Mouse (Mus musculus) brown adipose tissue, adult 24 weeks (tissue): Measurements from ENCODE around the gene Xrcc6. TPM values are rescaled to one million over a fixed set of nuclear protein-coding genes. Genes with fewer than 3 reads are reported as not detected.

Source experiments
- H3K27ac ChIP-seq: fragments of 200-500 bp; replicated peaks from 2 replicates; pipeline ENCODE4 v1.5.1; 2012; ENCODE audit warnings: low read depth, mild to moderate bottlenecking, low read length
- H3K4me1 ChIP-seq: fragments of 200-500 bp; 2 replicates; pipeline ENCODE4 v1.6.1; 2012; ENCODE audit warnings: low read length, mixed read lengths; ENCODE audit not compliant: control insufficient read depth, insufficient read depth, insufficient read length
- H3K4me3 ChIP-seq: fragments of 200-500 bp; 2 replicates; pipeline ENCODE4 v1.5.1; 2012; ENCODE audit warnings: low read depth, mild to moderate bottlenecking, low read length, moderate library complexity; ENCODE audit not compliant: insufficient read depth
- polyA plus RNA-seq: library from polyadenylated mRNA; stranded (reverse); fragments of >200 nt; gene quantifications from 2 replicates; pipeline ENCODE4 v1.2.4, GENCODE M21; 2012; ENCODE audit not compliant: missing spikeins, insufficient read depth, insufficient read length

The Xrcc6 gene
- polyA plus RNA-seq, 1 experiment, result 145 TPM

DNA sequence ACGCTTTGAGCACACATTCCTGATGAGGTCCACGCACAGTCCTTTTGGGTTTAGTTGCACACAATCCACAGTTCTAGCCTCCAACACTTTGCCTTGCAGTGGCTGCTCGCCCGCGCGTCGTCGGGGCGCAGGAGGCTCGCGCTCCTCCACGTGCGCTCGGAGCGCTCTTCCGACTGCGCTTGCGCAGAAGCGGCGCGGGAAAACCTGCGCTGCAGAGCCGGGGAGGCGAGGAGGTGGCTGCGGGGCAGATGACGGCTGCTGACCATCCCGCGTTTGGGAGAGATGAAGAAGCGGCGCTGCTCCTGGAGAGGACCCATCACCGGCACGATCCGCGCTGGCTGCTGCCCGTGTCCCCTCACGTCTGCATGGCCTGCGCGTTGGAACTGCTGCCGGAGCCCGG lies 82.3 kb downstream of the Xrcc6 start, which contains the start of gene Mei1:
Gene Mei1 (plus strand): TSS at position 99 of the 400 bp plus-strand sequence.
- H3K4me3 ChIP-seq, result no peak within 1 kb of the TSS
- no peaks in the 10 kb centered on the region for H3K4me1 ChIP-seq
- no peak within 1 kb of the TSS for H3K27ac ChIP-seq

- Histone ChIP-seq H3K4me1 (no peaks in the 10 kb centered on the region), H3K4me3 (no peak overlapping the region), H3K27ac (no peak overlapping the region)
Measured at GRCm38 (mm10) chr15:82071816-82072469, 84.3 kb downstream of the Xrcc6 start.

DNA sequence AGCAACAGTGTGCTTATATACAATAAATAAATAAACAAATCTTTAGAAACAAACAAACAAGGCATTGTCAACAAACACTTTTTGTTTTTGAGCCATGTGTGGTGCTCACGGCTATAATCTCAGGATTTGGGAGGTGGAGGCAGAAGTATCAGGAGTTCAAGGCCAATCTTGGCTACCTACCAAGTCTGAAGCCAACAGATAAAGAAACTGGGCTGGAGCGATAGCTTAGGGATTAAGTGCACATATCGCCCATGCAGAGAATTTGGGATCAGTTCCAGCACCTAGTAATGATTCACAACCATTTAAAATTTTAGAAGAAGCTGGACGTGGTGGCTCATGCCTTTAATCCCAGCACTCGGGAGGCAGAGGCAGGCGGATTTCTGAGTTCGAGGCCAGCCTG lies 85.9 kb downstream of the Xrcc6 start:
- no peaks in the 10 kb centered on the region for H3K4me1 ChIP-seq
- H3K27ac ChIP-seq, result no peak overlapping the region
- no peak overlapping the region for H3K4me3 ChIP-seq

- Histone ChIP-seq H3K4me1 (no peaks in the 10 kb centered on the region), H3K27ac (no peak overlapping the region), H3K4me3 (no peak overlapping the region)
Measured at GRCm38 (mm10) chr15:82079883-82080282, 92.2 kb downstream of the Xrcc6 start.

DNA sequence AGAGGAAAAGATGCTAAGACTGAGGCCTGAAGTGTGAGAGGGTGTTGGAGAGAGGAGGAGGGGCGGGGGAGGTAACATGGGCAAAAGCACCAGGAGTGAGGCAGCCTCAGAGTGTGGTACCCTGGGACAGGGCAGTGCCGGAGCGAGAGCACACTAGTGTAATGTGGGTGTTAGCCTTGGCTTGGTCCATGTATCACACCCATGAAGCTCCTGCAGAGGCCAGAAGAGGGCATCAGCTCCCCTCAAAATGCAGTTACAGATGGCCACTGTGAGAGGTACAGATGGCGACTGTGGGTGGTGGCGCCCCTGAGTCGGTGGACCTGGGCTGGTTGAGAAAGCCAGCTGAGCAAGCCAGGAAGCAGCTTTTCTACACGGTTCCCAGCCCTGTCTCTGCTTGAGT lies 93.5 kb downstream of the Xrcc6 start:
- Histone ChIP-seq H3K4me1 (no peaks in the 10 kb centered on the region), H3K4me3 (no peak overlapping the region), H3K27ac (no peak overlapping the region)

- Histone ChIP-seq H3K4me3 (no peak overlapping the region), H3K4me1 (no peaks in the 10 kb centered on the region), H3K27ac (no peak overlapping the region)
Measured at GRCm38 (mm10) chr15:82085606-82086005, 98.0 kb downstream of the Xrcc6 start.

DNA sequence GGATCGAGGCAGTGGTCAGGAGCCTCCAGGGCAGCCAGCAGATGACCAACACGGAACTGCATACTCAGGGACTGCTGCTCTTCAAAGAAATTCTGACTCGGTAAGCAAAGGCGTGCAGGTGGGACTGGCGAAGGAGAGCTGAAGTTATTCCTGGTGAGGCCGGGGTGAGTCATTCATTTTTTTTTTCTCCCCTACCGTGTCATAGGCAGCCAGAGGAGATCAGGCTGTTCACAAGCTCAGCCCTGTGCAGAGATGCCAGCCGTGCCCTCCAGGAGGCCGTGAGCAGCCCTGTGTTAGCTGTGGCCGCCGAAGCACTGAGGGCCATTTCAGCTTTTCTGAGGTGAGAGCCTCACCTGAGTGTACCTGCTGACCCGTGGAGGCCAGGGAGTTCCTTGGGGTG lies 98.5 kb downstream of the Xrcc6 start:
- no peak overlapping the region for H3K27ac ChIP-seq
- H3K4me3 ChIP-seq, result no peak overlapping the region
- no peaks in the 10 kb centered on the region for H3K4me1 ChIP-seq

- H3K27ac ChIP-seq, result no peak overlapping the region
Measured at GRCm38 (mm10) chr15:82087266-82087665, 99.6 kb downstream of the Xrcc6 start.

More at GRCm38 (mm10) chr15:82087266-82087665, 99.6 kb downstream of the Xrcc6 start:
- Histone ChIP-seq H3K4me3 (no peak overlapping the region), H3K4me1 (no peaks in the 10 kb centered on the region)

Other genes with a start within 250 kb of the Xrcc6 start
- 25.1 and 32.4 TPM in 2 replicates for gene Zc3h7b, start 242.8 kb upstream of the Xrcc6 start, polyA plus RNA-seq
- 15.0 and 18.8 TPM in 2 replicates for gene Rangap1, start 242.3 kb upstream of the Xrcc6 start, polyA plus RNA-seq
- gene Tef, start 185.4 kb upstream of the Xrcc6 start, polyA plus RNA-seq, result 33.0 and 53.3 TPM in 2 replicates
- 79.0 and 87.4 TPM in 2 replicates for gene Tob2, start 129.0 kb upstream of the Xrcc6 start, polyA plus RNA-seq
- gene Phf5a, start 115.9 kb upstream of the Xrcc6 start, polyA plus RNA-seq, result 42.4 and 46.3 TPM in 2 replicates
- gene Aco2, start 115.5 kb upstream of the Xrcc6 start, polyA plus RNA-seq, result 3,633 and 4,102 TPM in 2 replicates
- 2.8 and 13.2 TPM in 2 replicates for gene Polr3h, start 61.6 kb upstream of the Xrcc6 start, polyA plus RNA-seq
- gene Csdc2, start 51.1 kb upstream of the Xrcc6 start, polyA plus RNA-seq, result not detected in 2 replicates
- 86.8 and 130 TPM in 2 replicates for gene Pmm1, start 26.9 kb upstream of the Xrcc6 start, polyA plus RNA-seq
- gene 1700029P11Rik, start 7.3 kb upstream of the Xrcc6 start, polyA plus RNA-seq, result not detected in 2 replicates
- 5.1 and 9.2 TPM in 2 replicates for gene Desi1, start 46.0 kb downstream of the Xrcc6 start, polyA plus RNA-seq
- 88.5 and 124 TPM in 2 replicates for gene Snu13, start 59.8 kb downstream of the Xrcc6 start, polyA plus RNA-seq
- not detected in 2 replicates for gene 4930407I10Rik, start 71.3 kb downstream of the Xrcc6 start, polyA plus RNA-seq
- gene Mei1, start 82.2 kb downstream of the Xrcc6 start, polyA plus RNA-seq, result not detected in 2 replicates
- 3.6 and 4.3 TPM in 2 replicates for gene Ccdc134, start 140.1 kb downstream of the Xrcc6 start, polyA plus RNA-seq
- gene Srebf2, start 159.3 kb downstream of the Xrcc6 start, polyA plus RNA-seq, result 24.3 and 25.3 TPM in 2 replicates
- not detected in 2 replicates for gene Shisa8, start 225.0 kb downstream of the Xrcc6 start, polyA plus RNA-seq
- not detected in 2 replicates for gene Tnfrsf13c, start 236.5 kb downstream of the Xrcc6 start, polyA plus RNA-seq